Mouse (Mus musculus) embryo, embryonic 10.5 days (tissue): Measurements from ENCODE around the gene Btbd1.

Experiments used
- DNase-seq: peaks from one replicate; pipeline ENCODE4 v3.0.0-alpha.2; 2015; ENCODE audit warnings: low spot score

Btbd1 gene

GRCm38 (mm10) chr7:81788536-81788935 lies 40.7 kb downstream of the Btbd1 start:
- DNase-seq = peak; percentile 44

DNA sequence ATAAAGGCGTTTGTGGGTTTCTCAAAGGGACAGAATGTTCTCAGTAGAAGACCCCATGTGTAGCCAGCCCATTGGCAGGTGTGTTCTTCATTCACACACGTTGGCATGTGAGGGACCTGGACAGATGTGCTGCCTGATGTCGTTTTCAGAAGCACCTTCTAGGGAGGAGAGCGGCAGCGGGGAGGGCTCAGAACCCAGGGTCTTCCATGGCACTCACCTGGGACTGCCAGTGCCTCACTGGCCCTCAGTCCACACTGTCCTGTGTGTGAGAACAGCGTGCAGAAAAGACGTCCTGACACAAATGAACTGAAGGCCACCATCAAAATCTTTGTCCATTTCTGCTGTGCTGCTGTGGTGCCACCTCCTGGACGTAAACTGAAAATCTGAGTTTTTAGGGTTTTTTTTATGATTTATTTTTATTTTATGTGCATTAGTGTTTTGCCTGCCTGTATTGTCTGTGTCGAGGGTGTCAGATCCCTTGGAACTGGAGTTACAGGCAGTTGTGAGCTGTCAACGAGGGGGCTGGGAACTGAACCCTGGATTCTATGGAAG lies 51.5 kb downstream of the Btbd1 start:
- DNase-seq = no peak

- DNase-seq = no peak
Measured at GRCm38 (mm10) chr7:81775325-81775724, 53.9 kb downstream of the Btbd1 start.

- DNase-seq = no peak
Measured at GRCm38 (mm10) chr7:81772786-81773539, 56.3 kb downstream of the Btbd1 start.

DNA sequence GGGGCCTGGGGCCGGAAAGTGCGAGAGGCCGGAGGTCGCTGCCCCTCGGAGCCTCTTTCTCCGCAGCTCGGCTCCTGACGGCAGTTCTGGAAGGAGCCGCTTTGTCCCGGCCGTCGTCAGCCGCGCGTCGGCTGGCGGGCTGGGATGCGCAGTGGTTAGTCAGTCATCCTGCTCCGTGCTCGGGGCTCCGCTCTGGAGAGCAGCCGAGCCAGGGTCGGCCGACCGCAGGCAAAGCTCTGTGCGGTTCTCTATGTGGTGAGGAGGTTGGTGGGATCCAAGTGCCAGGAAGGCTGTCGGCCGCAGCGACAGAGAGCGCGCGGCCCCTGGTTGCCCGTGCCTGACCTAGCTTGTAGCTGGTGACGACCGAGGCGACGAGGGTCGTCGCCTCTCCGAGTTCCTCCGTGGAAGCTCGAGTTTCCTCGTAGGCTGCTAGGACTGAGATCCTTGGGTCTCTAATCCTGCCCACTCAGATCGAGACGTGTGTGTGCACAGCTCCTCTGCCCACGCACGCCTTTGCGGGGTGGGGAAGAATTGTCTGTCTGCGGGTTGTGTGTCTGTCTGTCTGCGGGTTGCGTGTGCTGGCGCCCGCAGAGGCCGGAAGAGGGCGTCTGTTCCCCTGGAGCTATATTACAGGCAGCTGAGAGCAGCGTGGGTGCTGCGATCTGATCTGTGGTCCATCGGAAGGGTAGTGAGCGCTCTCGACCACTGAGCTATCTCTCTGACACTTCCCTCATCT lies 66.0 kb downstream of the Btbd1 start:
- peak; percentile 53 for DNase-seq

- DNase-seq = peak; percentile 99
Measured at GRCm38 (mm10) chr7:81762180-81763109, 66.8 kb downstream of the Btbd1 start, which contains the start of gene Ramac. TSS of gene Ramac (plus strand) at chr7:81762925.

- no peak for DNase-seq
Measured at GRCm38 (mm10) chr7:81747956-81748355, 81.3 kb downstream of the Btbd1 start.

DNA sequence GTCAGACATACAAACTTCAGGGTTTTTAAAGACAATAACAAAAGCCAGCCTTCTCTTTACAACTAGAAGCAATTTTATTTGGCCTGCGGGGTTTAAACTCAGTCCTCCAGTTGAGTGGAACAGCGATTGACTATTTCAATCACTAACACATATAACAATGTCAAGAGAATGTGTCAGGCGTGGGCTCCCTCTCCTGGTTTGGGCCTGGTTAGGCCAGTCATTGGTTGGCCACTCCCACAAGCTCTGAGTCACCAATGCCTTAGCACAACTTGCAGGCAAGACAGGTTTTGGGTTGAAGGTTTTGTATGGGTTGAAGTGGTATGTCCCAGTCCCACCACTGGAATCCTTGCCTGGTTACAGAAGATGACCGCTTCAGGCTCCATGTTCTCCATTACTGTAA lies 85.1 kb downstream of the Btbd1 start:
- DNase-seq = peak; percentile 33
